ENCODE assay signal across 7 mouse cellular contexts in the genomic region with DNA sequence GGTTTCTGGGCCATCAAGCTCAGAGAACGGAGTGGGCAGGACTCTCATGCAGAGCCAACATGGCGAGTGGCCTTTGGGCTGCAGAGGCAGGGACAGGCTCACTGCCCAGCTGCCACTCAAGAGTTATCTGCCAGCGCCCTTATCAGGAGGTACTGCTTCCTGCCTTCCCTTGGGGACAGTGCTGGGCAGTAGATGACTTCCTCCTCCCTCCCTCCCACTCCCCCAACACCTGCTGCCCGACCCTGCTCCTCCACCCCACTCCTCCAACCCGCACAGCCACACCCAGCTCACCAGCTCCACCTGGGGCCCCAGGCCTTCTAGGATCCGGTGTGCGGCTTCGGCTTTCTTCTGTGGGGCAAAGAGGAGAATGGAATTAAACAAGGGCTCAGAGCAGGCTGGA.
DNase-seq lines count a peak whose midpoint lies in the region; ATAC-seq lines count a peak whose summit lies in the region.

No protein-coding gene starts in this region.

- no peak for ATAC-seq in lung, embryonic 15.5 days (ENCODE audit: borderline replicate concordance, extremely low read depth, low FRiP score, low TSS enrichment)
- 0 out of 2 replicates have a peak, but pooled peaks have one; percentile 11 for ATAC-seq in forebrain, embryonic 16.5 days
- ATAC-seq in limb, embryonic 15.5 days (ENCODE audit: insufficient number of reproducible peaks, low FRiP score, low TSS enrichment, low read depth): no peak
- ATAC-seq in stomach, embryonic 14.5 days (ENCODE audit: insufficient number of reproducible peaks, insufficient read depth, low FRiP score, low read depth): peak; percentile 55

- H3K4me3 ChIP-seq in lung, embryonic 15.5 days: no peak overlapping the region
- no peak overlapping the region for H3K4me3 ChIP-seq in forebrain, embryonic 16.5 days (replicated peaks; ENCODE audit: low read length)
- H3K4me3 ChIP-seq in limb, embryonic 15.5 days: no peak overlapping the region
- H3K4me3 ChIP-seq in stomach, embryonic 14.5 days (ENCODE audit: low read depth, low read length): no peak overlapping the region

- DNase-seq in lung, postnatal 14 days: no peak
- no peak for DNase-seq in left cerebral cortex, postnatal 14 days (ENCODE audit: low spot score in 2 of 2)
- DNase-seq in ovary, adult 18-20 months (ENCODE audit: low spot score): no peak

- peak overlapping the region; percentile 45 for H3K27ac ChIP-seq in lung, embryonic 15.5 days
- H3K27ac ChIP-seq in forebrain, embryonic 16.5 days (ENCODE audit: low read length): peak overlapping the region; percentile 51
- H3K27ac ChIP-seq in limb, embryonic 15.5 days: peak overlapping the region; percentile 76
- peak overlapping the region; percentile 80 for H3K27ac ChIP-seq in stomach, embryonic 14.5 days (ENCODE audit: low read length)

- no peaks in the 10 kb centered on the region for H3K27me3 ChIP-seq in lung, embryonic 15.5 days
- no peaks in the 10 kb centered on the region for H3K27me3 ChIP-seq in forebrain, embryonic 16.5 days (replicated peaks; ENCODE audit: control insufficient read depth, insufficient read depth, low read length)
- H3K27me3 ChIP-seq in limb, embryonic 15.5 days: no peaks in the 10 kb centered on the region
- no peaks in the 10 kb centered on the region for H3K27me3 ChIP-seq in stomach, embryonic 14.5 days (ENCODE audit: control insufficient read depth, insufficient read depth, low read length)

- no peak overlapping the region for H3K4me2 ChIP-seq in lung, embryonic 15.5 days
- H3K4me2 ChIP-seq in forebrain, embryonic 16.5 days (ENCODE audit: low read length): no peak overlapping the region
- no peak overlapping the region for H3K4me2 ChIP-seq in limb, embryonic 15.5 days
- H3K4me2 ChIP-seq in stomach, embryonic 14.5 days (replicated peaks; ENCODE audit: low read depth, low read length): no peak overlapping the region

- 59% methylated on average over 8 of the region's 8 CpGs for WGBS in lung, embryonic 15.5 days
- WGBS in forebrain, embryonic 16.5 days: 61% methylated on average over 6 of the region's 8 CpGs
- WGBS in limb, embryonic 15.5 days: 71% methylated on average over 8 of the region's 8 CpGs
- WGBS in stomach, embryonic 14.5 days: 68% methylated on average over 8 of the region's 8 CpGs

- H3K4me1 ChIP-seq in lung, embryonic 15.5 days: peaks cover 34% of the 10 kb centered on the region
- peaks cover 22% of the 10 kb centered on the region for H3K4me1 ChIP-seq in forebrain, embryonic 16.5 days (replicated peaks; ENCODE audit: control insufficient read depth, insufficient read depth, low read length)
- H3K4me1 ChIP-seq in limb, embryonic 15.5 days: peaks cover 46% of the 10 kb centered on the region
- peaks cover 23% of the 10 kb centered on the region for H3K4me1 ChIP-seq in stomach, embryonic 14.5 days (ENCODE audit: control insufficient read depth, insufficient read depth, low read length)

- peaks cover 57% of the 10 kb centered on the region for H3K36me3 ChIP-seq in lung, embryonic 15.5 days
- H3K36me3 ChIP-seq in forebrain, embryonic 16.5 days (ENCODE audit: control insufficient read depth, insufficient read depth): peaks cover 16% of the 10 kb centered on the region
- peaks cover 86% of the 10 kb centered on the region for H3K36me3 ChIP-seq in limb, embryonic 15.5 days
- H3K36me3 ChIP-seq in stomach, embryonic 14.5 days (ENCODE audit: control insufficient read depth, insufficient read depth, low read length): peaks cover 58% of the 10 kb centered on the region

- no peak overlapping the region for H3K9ac ChIP-seq in lung, embryonic 15.5 days
- no peak overlapping the region for H3K9ac ChIP-seq in forebrain, embryonic 16.5 days (replicated peaks; ENCODE audit: low read depth, low read length)
- H3K9ac ChIP-seq in limb, embryonic 15.5 days: no peak overlapping the region
- H3K9ac ChIP-seq in stomach, embryonic 14.5 days (replicated peaks; ENCODE audit: low read depth, low read length): no peak overlapping the region

- H3K9me3 ChIP-seq in lung, embryonic 15.5 days: no peaks in the 10 kb centered on the region
- no peaks in the 10 kb centered on the region for H3K9me3 ChIP-seq in forebrain, embryonic 16.5 days (ENCODE audit: control insufficient read depth, low read length)
- no peaks in the 10 kb centered on the region for H3K9me3 ChIP-seq in limb, embryonic 15.5 days
- H3K9me3 ChIP-seq in stomach, embryonic 14.5 days (ENCODE audit: control insufficient read depth, low read depth, low read length): no peaks in the 10 kb centered on the region

- intact Hi-C loops in left cerebral cortex, postnatal 14 days (cut with DNase I): no loop called here

Comparison
In these comparisons a context has a peak if more than half of its experiments do, and no peak if none do; other contexts are left out.
1. ATAC-seq: peak in forebrain, embryonic 16.5 days (single experiment) and stomach, embryonic 14.5 days (single experiment); none in lung, embryonic 15.5 days (single experiment) and limb, embryonic 15.5 days (single experiment).
2. Peak in every context shown above with its lines, with median percentiles within 50 percentile points of each other: H3K27ac ChIP-seq.